28 mouse cellular contexts compared by ENCODE assay signal in the genomic region with DNA sequence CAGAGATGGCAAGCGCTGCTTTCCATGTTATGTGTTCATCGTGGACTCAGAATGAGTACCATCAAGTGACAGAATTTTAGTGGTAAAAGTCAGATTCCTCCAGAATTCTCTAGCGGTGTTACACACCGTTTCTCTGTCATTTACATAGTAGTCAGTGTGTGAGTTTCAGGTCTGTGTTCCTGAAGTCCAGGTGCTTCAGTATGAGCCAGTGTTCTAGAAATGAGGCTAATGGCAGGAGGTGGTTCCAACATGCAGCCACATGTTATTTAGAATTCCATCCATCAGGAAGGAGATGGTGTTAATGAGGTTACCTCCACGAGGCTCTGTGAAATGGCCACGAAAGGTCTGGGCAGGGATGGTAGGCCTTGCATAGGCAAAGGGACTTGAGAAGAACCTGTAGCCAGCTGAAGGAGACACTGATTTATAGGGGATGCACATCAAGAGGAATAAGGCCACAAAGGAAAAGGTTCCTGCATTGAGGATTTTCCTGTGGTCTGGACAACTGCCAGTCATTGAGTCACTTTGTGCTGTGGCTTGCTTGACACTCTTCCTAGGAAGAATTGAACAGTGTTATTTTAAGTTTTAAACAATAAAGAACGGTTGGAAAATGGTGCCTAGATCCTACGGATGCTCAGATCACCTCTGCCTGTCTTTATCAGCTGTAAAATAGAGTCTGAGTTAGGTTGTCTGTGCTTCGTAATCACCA. TPM values are rescaled to one million over a fixed set of nuclear protein-coding genes. Genes with fewer than 3 reads are reported as not detected.
DNase-seq lines count a peak whose midpoint lies in the region; ATAC-seq and TF ChIP-seq lines count a peak whose summit lies in the region.
"Had no signal": no experiment of that assay in that cellular context is flagged by ENCODE, and none has a peak within 500 bp of the region (broad histone marks: within the 10 kb centered on the region; RNA-seq: fewer than 3 reads in every experiment).

No protein-coding gene starts in this region.

- H3K4me1 ChIP-seq in lung, adult 2 months (ENCODE audit: control insufficient read depth, insufficient read depth, low read length) = peaks cover 8% of the 10 kb centered on the region
- peaks cover 29% of the 10 kb centered on the region for H3K4me1 ChIP-seq in limb, embryonic 10.5 days
- peaks cover 2% of the 10 kb centered on the region; the same call in 1 of the 2 replicates for H3K4me1 ChIP-seq in midbrain, embryonic 16.5 days (ENCODE audit: control insufficient read depth, insufficient read depth, low read length)

- no peak overlapping the region for H3K4me3 ChIP-seq in lung, adult 2 months (replicated peaks; ENCODE audit: extremely low read depth, low read depth, low read length)
- no peak overlapping the region for H3K4me3 ChIP-seq in C2C12 (ENCODE audit: insufficient read depth, poor library complexity, severe bottlenecking)
- no peak overlapping the region for H3K4me3 ChIP-seq in limb, embryonic 10.5 days
- no peak overlapping the region for H3K4me3 ChIP-seq in midbrain, embryonic 16.5 days (ENCODE audit: low read depth, low read length)
- H3K4me3 ChIP-seq: forebrain, embryonic 10.5 days; heart, embryonic 13.5 days; layer of hippocampus, adult 2 months; limb, embryonic 12.5 days had no signal

- TF ChIP-seq CTCF in lung, adult 2 months (IDR thresholded peaks at IDR 0.05; ENCODE audit: insufficient read depth, low read length) = no peak
- TF ChIP-seq CTCF in C2C12 (IDR thresholded peaks at IDR 0.05; ENCODE audit: control insufficient read depth, insufficient read depth, insufficient read length) = no peak

- DNase-seq in heart, adult 11 months = peak; percentile 76
- no peak for DNase-seq in heart, adult 9 months (ENCODE audit: low spot score in 2 of 2)
- DNase-seq in lung, postnatal 10 days = peak; percentile 11
- DNase-seq in lung, adult 2 months = no peak
- DNase-seq in limb, embryonic 10.5 days (ENCODE audit: low spot score) = no peak
- DNase-seq in right cerebral cortex, postnatal 25 days = no peak
- DNase-seq: adrenal gland, postnatal 14 days; cerebellum, adult 11 months; cerebellum, adult 9-11 months; gastrocnemius, postnatal 10 days; heart, postnatal 4 days; kidney, adult 18-20 months; kidney, postnatal 10 days; liver, postnatal 0 days; retina, postnatal 1 day; right cerebral cortex, postnatal 4 days; thymus, postnatal 25 days had no signal

- H3K79me2 ChIP-seq in C2C12 (ENCODE audit: control insufficient read depth, insufficient read depth) = no peaks in the 10 kb centered on the region

- peak overlapping the region; percentile 80 for H3K27ac ChIP-seq in limb, embryonic 10.5 days
- no peak overlapping the region for H3K27ac ChIP-seq in midbrain, embryonic 16.5 days (ENCODE audit: low read length)
- H3K27ac ChIP-seq: forebrain, embryonic 10.5 days; heart, embryonic 13.5 days; hindbrain, embryonic 14.5 days; layer of hippocampus, adult 2 months; limb, embryonic 12.5 days; macrophage had no signal

- no peaks in the 10 kb centered on the region for H3K27me3 ChIP-seq in C2C12 (ENCODE audit: control insufficient read depth, insufficient read depth, insufficient read length)
- no peaks in the 10 kb centered on the region for H3K27me3 ChIP-seq in limb, embryonic 10.5 days (ENCODE audit: low read depth, poor library complexity, severe bottlenecking)
- H3K27me3 ChIP-seq in midbrain, embryonic 16.5 days (ENCODE audit: control insufficient read depth, insufficient read depth, low read depth, low read length) = no peaks in the 10 kb centered on the region
- H3K27me3 ChIP-seq: heart, embryonic 13.5 days; limb, embryonic 12.5 days had no signal

- TF ChIP-seq POLR2A in lung, adult 2 months (IDR thresholded peaks at IDR 0.05; ENCODE audit: borderline replicate concordance, extremely low read depth, low read depth, low read length) = no peak

- H3K79me3 ChIP-seq in C2C12 (ENCODE audit: low read depth) = no peaks in the 10 kb centered on the region

- H3K36me3 ChIP-seq in C2C12 (ENCODE audit: control insufficient read depth, insufficient read depth) = peaks cover 13% of the 10 kb centered on the region
- peaks cover 21% of the 10 kb centered on the region for H3K36me3 ChIP-seq in limb, embryonic 10.5 days
- peaks cover 2% of the 10 kb centered on the region; the same call in 1 of the 2 replicates for H3K36me3 ChIP-seq in midbrain, embryonic 16.5 days (ENCODE audit: control insufficient read depth, insufficient read depth, low read length)

- no peak overlapping the region for H3K4me2 ChIP-seq in midbrain, embryonic 16.5 days (ENCODE audit: low read length)
- H3K4me2 ChIP-seq: heart, embryonic 13.5 days; hindbrain, embryonic 14.5 days; limb, embryonic 12.5 days; liver, embryonic 11.5 days had no signal

- ATAC-seq in midbrain, embryonic 16.5 days = no peak
- ATAC-seq: forebrain, embryonic 16.5 days; inflammation-experienced regulatory T-cells, adult 6 months; liver, postnatal 0 days had no signal

- H3K9ac ChIP-seq in midbrain, embryonic 16.5 days (ENCODE audit: low read depth, low read length) = no peak overlapping the region
- H3K9ac ChIP-seq: heart, embryonic 13.5 days; hindbrain, embryonic 14.5 days; limb, embryonic 12.5 days; liver, postnatal 0 days had no signal

- no peak overlapping the region for H3ac ChIP-seq in C2C12 (ENCODE audit: control insufficient read depth, insufficient read length, low read depth)

- no peaks in the 10 kb centered on the region for H3K9me3 ChIP-seq in limb, embryonic 10.5 days (replicated peaks)
- no peaks in the 10 kb centered on the region for H3K9me3 ChIP-seq in midbrain, embryonic 16.5 days (replicated peaks; ENCODE audit: control insufficient read depth, low read length, poor library complexity, severe bottlenecking)
- H3K9me3 ChIP-seq: forebrain, embryonic 10.5 days; heart, embryonic 13.5 days; limb, embryonic 12.5 days had no signal

- 74% methylated on average over 9 of the region's 9 CpGs for WGBS in lung, adult 2 months
- 90% methylated on average over 9 of the region's 9 CpGs for WGBS in limb, embryonic 10.5 days
- 86% methylated on average over 9 of the region's 9 CpGs for WGBS in midbrain, embryonic 16.5 days

TF ChIP-seq in C2C12, 6 proteins besides CTCF, POLR2A, EP300 and RAD21:
- TF ChIP-seq MYOG (IDR thresholded peaks at IDR 0.05; ENCODE audit: control insufficient read depth, extremely low read depth, insufficient read length) (no peak), MAX (IDR thresholded peaks at IDR 0.05) (no peak), CEBPB (IDR thresholded peaks at IDR 0.05; ENCODE audit: low read depth) (peak; percentile 10), USF1 (IDR thresholded peaks at IDR 0.05; ENCODE audit: low read depth) (no peak), MYOD1 (IDR thresholded peaks at IDR 0.05; ENCODE audit: control insufficient read depth, insufficient read length, low read depth) (peak; percentile 47), FOSL1 (IDR thresholded peaks at IDR 0.05; ENCODE audit: insufficient read depth, low read length, poor library complexity, severe bottlenecking) (no peak)

RNA-seq across cellular contexts. Expression of a gene that starts 55.1 kb away (rescaled TPM):
- 6.5 and 8.5 TPM in 2 replicates for polyA plus RNA-seq in lung, adult 2 months (2012; rRNA removed)
- polyA plus RNA-seq in C2C12 (2012; fragmentation: generic; extraction: Trizol) = 13.6 TPM
- polyA plus RNA-seq in limb, embryonic 10.5 days (2016; fragmentation: Nextera tagmentation; extraction: Ambion mirVana) = 58.5 and 63.3 TPM in 2 replicates
- polyA plus RNA-seq in midbrain, embryonic 16.5 days (2015; fragmentation: Nextera tagmentation; extraction: Ambion mirVana) = 44.4 and 44.6 TPM in 2 replicates

Comparison
In these comparisons a context has a peak if more than half of its experiments do, and no peak if none do; other contexts are left out.
1. DNase-seq: peak in heart, adult 11 months (single experiment) and lung, postnatal 10 days (single experiment); none in heart, adult 9 months (0 of 2), lung, adult 2 months (single experiment), limb, embryonic 10.5 days (single experiment) and right cerebral cortex, postnatal 25 days (single experiment).